Mouse (Mus musculus) midbrain, postnatal 0 days (tissue): Measurements from ENCODE around the gene Exosc7. TPM values are rescaled to one million over a fixed set of nuclear protein-coding genes. Genes with fewer than 3 reads are reported as not detected.

Experiments used
- ATAC-seq: fragments of 200-750 bp; cut with Nextera tagmentation; 2 replicates; pipeline ENCODE4 v1.8.0; 2017; ENCODE audit warnings: moderate number of reproducible peaks, mild to moderate bottlenecking, moderate TSS enrichment, moderate library complexity; ENCODE audit not compliant: low FRiP score
- DNase-seq: peaks from one replicate; pipeline ENCODE4 v3.0.0-alpha.2; 2015; ENCODE audit warnings: low spot score
- H3K27ac ChIP-seq: fragments of 300-500 bp; sonication (generic); 2 replicates; pipeline ENCODE4 v1.5.1; 2014; ENCODE audit warnings: low read depth, mild to moderate bottlenecking, low read length, mixed read lengths
- H3K27me3 ChIP-seq: fragments of 300-500 bp; sonication (generic); 2 replicates; pipeline ENCODE4 v1.6.1; 2014; ENCODE audit warnings: low read length, control low read depth, mixed read lengths; ENCODE audit not compliant: insufficient read depth
- H3K36me3 ChIP-seq: fragments of 300-500 bp; sonication (generic); 2 replicates; pipeline ENCODE4 v1.6.1; 2014; ENCODE audit warnings: low read length, control low read depth, mixed read lengths; ENCODE audit not compliant: insufficient read depth
- H3K4me1 ChIP-seq: fragments of 300-500 bp; sonication (generic); 2 replicates; pipeline ENCODE4 v1.6.1; 2014; ENCODE audit warnings: mild to moderate bottlenecking, control low read depth, antibody characterized with exemption, low read length, mixed read lengths; ENCODE audit not compliant: insufficient read depth
- H3K4me2 ChIP-seq: fragments of 300-500 bp; sonication (generic); 2 replicates; pipeline ENCODE4 v1.6.1; 2014; ENCODE audit warnings: low read depth, mild to moderate bottlenecking, low read length, mixed read lengths; ENCODE audit not compliant: poor library complexity, severe bottlenecking
- H3K4me3 ChIP-seq: fragments of 300-500 bp; sonication (generic); 2 replicates; pipeline ENCODE4 v1.5.1; 2014; ENCODE audit warnings: low read depth, mild to moderate bottlenecking, low read length, moderate library complexity
- H3K9ac ChIP-seq: fragments of 300-500 bp; sonication (generic); replicated peaks from 2 replicates; pipeline ENCODE4 v1.6.1; 2014; ENCODE audit warnings: mild to moderate bottlenecking, low read length, moderate library complexity, mixed read lengths; ENCODE audit not compliant: poor library complexity, severe bottlenecking
- H3K9me3 ChIP-seq: fragments of 300-500 bp; sonication (generic); 2 replicates; pipeline ENCODE4 v1.6.1; 2016; ENCODE audit warnings: low read length, control low read depth
- CTCF ChIP-seq: IDR thresholded peaks from 2 replicates; pipeline ENCODE4 v1.5.1; 2016; ENCODE audit warnings: antibody characterized with exemption, mild to moderate bottlenecking
- WGBS: fragments of 180-500 bp; shearing (Covaris S2); extraction: QIAGEN DNeasy Blood & Tissue Kit; methylation state at CpG from one replicate; pipeline ENCODE4 v1.1.7; 2014; 5-methylcytosine and 5-hydroxymethylcytosine counted together
- polyA plus RNA-seq: library from polyadenylated mRNA; unstranded; fragments of >200 nt; fragmentation: Nextera tagmentation; extraction: Ambion mirVana; gene quantifications from 2 replicates; pipeline ENCODE4 v1.2.1, GENCODE M21; 2015
- total RNA-seq: library from RNA; depleted of rRNA; stranded (reverse); fragments of >200 nt; gene quantifications from 2 replicates; pipeline ENCODE4 v1.2.3, GENCODE M21; 2014

Exosc7 gene
- total and polyA plus RNA-seq, 2 experiments from 2014 or later: 21.4 to 61.1 TPM

- Histone ChIP-seq H3K27ac (no peak within 1 kb of the TSS), H3K36me3 (no peaks in the 10 kb centered on the region), H3K4me1 (no peaks in the 10 kb centered on the region), H3K9ac (no peak within 1 kb of the TSS), H3K4me3 (no peak within 1 kb of the TSS), H3K9me3 (no peaks in the 10 kb centered on the region), H3K27me3 (no peaks in the 10 kb centered on the region), H3K4me2 (no peak within 1 kb of the TSS)
- DNase-seq (peak; percentile 62), ATAC-seq (no peak)
- 77% methylated on average over 5 of the region's 5 CpGs for WGBS
- TF ChIP-seq CTCF: no peak
Measured at GRCm38 (mm10) chr9:123150241-123151020, 37.4 kb downstream of the Exosc7 start, which contains the start of gene Clec3b. TSS of gene Clec3b (plus strand) at chr9:123150946.

- Histone ChIP-seq H3K4me3 (no peak overlapping the region), H3K4me1 (no peaks in the 10 kb centered on the region), H3K27ac (no peak overlapping the region), H3K36me3 (no peaks in the 10 kb centered on the region), H3K27me3 (no peaks in the 10 kb centered on the region), H3K9ac (no peak overlapping the region), H3K9me3 (no peaks in the 10 kb centered on the region), H3K4me2 (no peak overlapping the region)
- 36% methylated on average over 1 of the region's 1 CpGs for WGBS
- DNase-seq: no peak
- no peak for ATAC-seq
- TF ChIP-seq CTCF: no peak
Measured at GRCm38 (mm10) chr9:123151561-123151960, 38.5 kb downstream of the Exosc7 start.

- H3K4me3 ChIP-seq: no peak overlapping the region
- H3K9me3 ChIP-seq: no peaks in the 10 kb centered on the region
- TF ChIP-seq CTCF: no peak
- no peaks in the 10 kb centered on the region for H3K4me1 ChIP-seq
- no peaks in the 10 kb centered on the region for H3K36me3 ChIP-seq
- no peaks in the 10 kb centered on the region for H3K27me3 ChIP-seq
- H3K27ac ChIP-seq: no peak overlapping the region
- ATAC-seq (no peak), DNase-seq (no peak)
- H3K9ac ChIP-seq: no peak overlapping the region
- H3K4me2 ChIP-seq: no peak overlapping the region
- whole genome bisulfite sequencing: 72% methylated on average over 3 of the region's 3 CpGs
Measured at GRCm38 (mm10) chr9:123152026-123152425, 39.0 kb downstream of the Exosc7 start.

- 90% methylated on average over 2 of the region's 2 CpGs for WGBS
- H3K36me3 ChIP-seq: no peaks in the 10 kb centered on the region
- H3K4me3 ChIP-seq: no peak overlapping the region
- H3K27me3 ChIP-seq: no peaks in the 10 kb centered on the region
- H3K27ac ChIP-seq: no peak overlapping the region
- no peak for DNase-seq
- no peak overlapping the region for H3K4me2 ChIP-seq
- no peaks in the 10 kb centered on the region for H3K4me1 ChIP-seq
- H3K9ac ChIP-seq: no peak overlapping the region
- no peak for TF ChIP-seq CTCF
- no peak for ATAC-seq
- no peaks in the 10 kb centered on the region for H3K9me3 ChIP-seq
Measured at GRCm38 (mm10) chr9:123153121-123153520, 40.1 kb downstream of the Exosc7 start.

GRCm38 (mm10) chr9:123156910-123157361, 43.9 kb downstream of the Exosc7 start:
- Histone ChIP-seq H3K27ac (no peak overlapping the region), H3K9me3 (no peaks in the 10 kb centered on the region), H3K9ac (no peak overlapping the region), H3K4me3 (no peak overlapping the region), H3K36me3 (no peaks in the 10 kb centered on the region), H3K4me1 (no peaks in the 10 kb centered on the region), H3K27me3 (no peaks in the 10 kb centered on the region), H3K4me2 (no peak overlapping the region)
- WGBS: 44% methylated on average over 28 of the region's 30 CpGs
- no peak for TF ChIP-seq CTCF
- DNase-seq: peak; percentile 17
- peak; percentile 22; the same call in 1 of the 2 replicates for ATAC-seq

- DNase-seq (peak; percentile 12), ATAC-seq (no peak)
- Histone ChIP-seq H3K27ac (no peak overlapping the region), H3K9me3 (no peaks in the 10 kb centered on the region), H3K27me3 (no peaks in the 10 kb centered on the region), H3K4me2 (no peak overlapping the region), H3K36me3 (no peaks in the 10 kb centered on the region), H3K4me3 (no peak overlapping the region), H3K9ac (no peak overlapping the region), H3K4me1 (no peaks in the 10 kb centered on the region)
- TF ChIP-seq CTCF: no peak
Measured at GRCm38 (mm10) chr9:123157699-123158098, 44.7 kb downstream of the Exosc7 start.
